Mouse (Mus musculus) megakaryocyte, embryonic 14.5 days (primary cell): ENCODE measurements around the gene Sost. TPM values are rescaled to one million over a fixed set of nuclear protein-coding genes. Genes with fewer than 3 reads are reported as not detected.

Experiments
- H3K27me3 ChIP-seq: replicated peaks from 2 replicates; pipeline ENCODE3; 2012; ENCODE audit warnings: inconsistent platforms
- H3K36me3 ChIP-seq: replicated peaks from 2 replicates; pipeline ENCODE3; 2012; ENCODE audit warnings: low read length, inconsistent platforms, mixed read lengths
- H3K4me1 ChIP-seq: 2 replicates; pipeline ENCODE4 v1.6.1; 2012; ENCODE audit warnings: inconsistent platforms
- H3K4me3 ChIP-seq: replicated peaks from 2 replicates; pipeline ENCODE3; 2012; ENCODE audit warnings: moderate library complexity, mild to moderate bottlenecking, inconsistent platforms
- H3K9me3 ChIP-seq: 2 replicates; pipeline ENCODE4 v1.6.1; 2012; ENCODE audit warnings: inconsistent platforms
- FLI1 ChIP-seq: IDR thresholded peaks from 2 replicates; pipeline ENCODE4 v1.6.1; 2012; ENCODE audit warnings: low read length, inconsistent platforms, mixed read lengths
- GATA1 ChIP-seq: IDR thresholded peaks from 3 replicates; pipeline ENCODE4 v1.6.1; 2012; ENCODE audit warnings: mixed read lengths, low read length, inconsistent platforms, borderline replicate concordance
- polyA plus RNA-seq: library from polyadenylated mRNA; stranded (reverse); fragments of >175 nt; gene quantifications from 2 replicates; pipeline ENCODE4 v1.2.3, GENCODE M21; 2012; ENCODE audit warnings: low replicate concordance; ENCODE audit not compliant: insufficient read depth

Sost gene
- not detected in 2 replicates for polyA plus RNA-seq

DNA sequence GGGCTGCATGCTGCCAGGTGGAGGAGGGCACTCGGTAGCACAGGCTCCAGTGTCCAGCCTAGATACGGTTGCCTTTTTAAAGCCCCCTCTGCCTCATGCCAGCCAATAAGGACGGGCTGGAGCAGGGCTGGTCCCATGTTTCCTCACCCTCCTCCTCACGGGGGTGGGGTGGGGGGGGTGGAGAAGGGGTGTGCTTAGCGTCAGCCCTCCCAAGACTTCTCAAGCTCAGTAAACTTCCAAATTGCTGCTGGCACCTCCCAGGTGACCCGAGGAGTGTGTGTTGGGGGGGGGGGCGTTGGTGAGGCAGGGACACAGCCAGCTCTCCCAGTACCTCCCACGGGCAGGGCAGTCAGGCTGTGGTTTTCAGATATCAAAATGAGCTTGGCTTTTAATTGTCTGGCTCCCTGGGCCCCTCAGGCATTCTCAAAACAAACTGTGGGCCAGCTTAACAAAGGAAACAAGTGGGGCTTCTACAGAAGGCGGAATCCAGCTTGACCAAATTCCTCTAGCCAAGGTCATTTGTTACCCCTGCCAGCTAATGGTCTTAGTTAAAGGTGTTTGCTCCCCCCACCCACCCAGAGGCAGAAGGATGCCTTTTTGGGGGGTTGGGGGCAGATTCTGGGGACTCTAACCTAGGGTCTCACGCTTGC lies at the start of gene Sost:
Gene Sost (minus strand): TSS at position 51 of the 650 bp plus-strand sequence.
- H3K9me3 ChIP-seq, result no peaks in the 10 kb centered on the region
- H3K36me3 ChIP-seq, result peaks cover 17% of the 10 kb centered on the region
- H3K4me1 ChIP-seq, result peaks cover 69% of the 10 kb centered on the region
- peaks cover 66% of the 10 kb centered on the region for H3K27me3 ChIP-seq
- no peak for TF ChIP-seq FLI1
- no peak for TF ChIP-seq GATA1
- H3K4me3 ChIP-seq, result peak within 1 kb of the TSS; percentile 48

- Histone ChIP-seq H3K4me3 (no peak overlapping the region), H3K36me3 (no peaks in the 10 kb centered on the region), H3K4me1 (no peaks in the 10 kb centered on the region), H3K9me3 (peaks cover 5% of the 10 kb centered on the region; the same call in 1 of the 2 replicates), H3K27me3 (peaks cover 75% of the 10 kb centered on the region)
- TF ChIP-seq GATA1 (no peak), FLI1 (no peak)
These were observed 49.3 kb upstream of the Sost start for GRCm38 (mm10) chr11:102016136-102016535.

GRCm38 (mm10) chr11:102015472-102015871 lies 48.7 kb upstream of the Sost start:
- no peak overlapping the region for H3K4me3 ChIP-seq
- TF ChIP-seq GATA1 (no peak), FLI1 (no peak)
- peaks cover 5% of the 10 kb centered on the region; the same call in 1 of the 2 replicates for H3K9me3 ChIP-seq
- peaks cover 75% of the 10 kb centered on the region for H3K27me3 ChIP-seq
- no peaks in the 10 kb centered on the region for H3K4me1 ChIP-seq
- H3K36me3 ChIP-seq, result no peaks in the 10 kb centered on the region

DNA sequence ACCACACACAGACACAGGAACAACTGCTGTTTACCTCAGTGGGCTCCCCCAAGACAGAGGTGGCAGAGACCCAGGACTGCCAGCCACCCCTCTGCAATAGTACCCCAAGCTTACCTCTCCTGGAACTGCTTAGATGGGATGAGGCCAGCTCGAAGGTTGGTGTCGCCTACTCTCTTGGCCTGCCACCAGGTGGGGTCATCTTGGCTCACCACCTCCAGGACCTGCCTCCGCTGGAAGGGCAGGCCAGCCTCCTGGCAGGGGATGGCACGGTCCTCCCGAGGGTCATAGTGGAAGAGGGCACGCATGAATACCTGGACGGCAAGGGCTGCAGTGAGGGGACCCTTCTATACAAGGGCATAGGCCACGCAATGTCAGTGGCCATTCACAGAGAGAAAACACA lies 46.4 kb upstream of the Sost start:
- Histone ChIP-seq H3K27me3 (peaks cover 76% of the 10 kb centered on the region), H3K4me1 (no peaks in the 10 kb centered on the region), H3K36me3 (no peaks in the 10 kb centered on the region), H3K4me3 (no peak overlapping the region), H3K9me3 (peaks cover 5% of the 10 kb centered on the region; the same call in 1 of the 2 replicates)
- no peak for TF ChIP-seq GATA1
- no peak for TF ChIP-seq FLI1

GRCm38 (mm10) chr11:102011510-102011909 lies 44.7 kb upstream of the Sost start:
- Histone ChIP-seq H3K36me3 (no peaks in the 10 kb centered on the region), H3K4me1 (no peaks in the 10 kb centered on the region), H3K4me3 (no peak overlapping the region), H3K9me3 (no peaks in the 10 kb centered on the region), H3K27me3 (peaks cover 77% of the 10 kb centered on the region)
- TF ChIP-seq GATA1 (no peak), FLI1 (no peak)

DNA sequence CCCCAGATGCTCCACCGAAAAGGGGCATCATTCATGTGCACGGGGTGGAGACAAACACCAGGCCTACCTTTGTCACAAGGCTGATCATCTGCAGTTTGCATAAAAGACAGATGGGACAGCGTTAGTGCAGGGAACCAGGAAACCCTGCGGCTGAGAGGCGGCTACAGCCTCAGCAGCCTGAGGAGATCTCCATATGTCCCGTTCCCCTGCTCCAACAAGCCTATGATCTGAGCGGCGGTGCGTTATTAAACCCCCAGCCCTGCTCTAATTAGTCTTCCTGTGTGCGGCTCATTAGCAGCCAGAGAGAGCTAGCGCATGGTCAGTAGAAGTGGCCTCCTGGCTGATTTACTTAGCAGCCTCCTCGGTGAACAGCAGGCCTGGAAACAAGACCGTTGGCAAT lies 43.3 kb upstream of the Sost start:
- Histone ChIP-seq H3K4me1 (no peaks in the 10 kb centered on the region), H3K4me3 (no peak overlapping the region), H3K9me3 (no peaks in the 10 kb centered on the region), H3K36me3 (no peaks in the 10 kb centered on the region), H3K27me3 (peaks cover 72% of the 10 kb centered on the region)
- TF ChIP-seq GATA1 (no peak), FLI1 (0 out of 2 replicates have a peak, but pooled peaks have one; percentile 8)

GRCm38 (mm10) chr11:102008954-102009637 lies 42.3 kb upstream of the Sost start:
- H3K36me3 ChIP-seq, result no peaks in the 10 kb centered on the region

DNA sequence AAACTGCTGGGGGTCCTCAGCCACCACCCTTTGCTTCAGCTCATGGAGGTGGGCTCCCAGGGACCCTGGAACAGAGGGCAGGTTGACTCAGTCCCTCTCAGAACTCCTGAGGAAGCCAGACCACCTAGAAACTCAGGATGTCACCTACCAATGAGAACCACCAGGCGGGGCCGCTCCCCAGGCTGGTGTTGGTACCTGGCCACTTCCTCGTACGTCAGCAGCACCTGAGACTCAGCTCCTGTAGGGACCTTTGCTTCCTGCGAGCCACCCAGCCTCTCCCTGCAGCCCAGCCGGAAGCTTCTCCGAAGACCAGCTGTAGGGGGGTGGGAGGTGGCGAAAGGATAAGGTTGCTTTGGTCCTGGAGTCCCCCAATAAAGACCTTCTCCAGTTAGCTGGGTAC lies 41.6 kb upstream of the Sost start:
- Histone ChIP-seq H3K27me3 (peaks cover 61% of the 10 kb centered on the region), H3K36me3 (no peaks in the 10 kb centered on the region), H3K4me3 (no peak overlapping the region), H3K9me3 (peaks cover 6% of the 10 kb centered on the region), H3K4me1 (no peaks in the 10 kb centered on the region)
- TF ChIP-seq FLI1 (no peak), GATA1 (no peak)

More at GRCm38 (mm10) chr11:102008954-102009637, 42.3 kb upstream of the Sost start:
- Histone ChIP-seq H3K4me3 (no peak overlapping the region), H3K4me1 (no peaks in the 10 kb centered on the region), H3K27me3 (peaks cover 67% of the 10 kb centered on the region), H3K9me3 (peaks cover 6% of the 10 kb centered on the region)
- TF ChIP-seq FLI1 (no peak), GATA1 (no peak)

- Histone ChIP-seq H3K27me3 (peaks cover 61% of the 10 kb centered on the region), H3K4me3 (no peak overlapping the region), H3K4me1 (no peaks in the 10 kb centered on the region), H3K36me3 (no peaks in the 10 kb centered on the region), H3K9me3 (peaks cover 6% of the 10 kb centered on the region)
- no peak for TF ChIP-seq GATA1
These were observed 39.9 kb upstream of the Sost start for GRCm38 (mm10) chr11:102006688-102007087.

DNA sequence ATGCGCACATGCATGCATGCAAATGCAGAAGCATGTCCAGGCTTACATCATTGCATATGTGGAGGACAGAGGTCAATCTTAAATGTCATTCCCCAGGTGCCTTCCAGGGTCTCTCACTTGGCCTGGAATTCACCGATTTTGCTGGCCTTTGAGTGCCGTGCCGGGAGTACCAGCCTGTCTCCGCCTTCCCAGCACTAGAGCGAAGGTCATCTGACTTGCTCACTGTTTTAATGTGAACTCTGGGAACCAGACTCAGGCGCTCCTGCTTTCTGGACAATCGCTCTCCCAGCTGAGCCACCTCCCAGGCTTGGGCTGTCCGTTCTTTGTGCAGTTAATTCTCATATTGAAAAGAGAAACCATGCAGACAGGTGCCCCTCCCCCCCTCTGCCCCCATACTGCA lies 39.5 kb upstream of the Sost start:
- Histone ChIP-seq H3K4me3 (no peak overlapping the region), H3K27me3 (peaks cover 63% of the 10 kb centered on the region), H3K9me3 (peaks cover 6% of the 10 kb centered on the region), H3K4me1 (no peaks in the 10 kb centered on the region), H3K36me3 (no peaks in the 10 kb centered on the region)
- TF ChIP-seq GATA1 (no peak), FLI1 (no peak)

GRCm38 (mm10) chr11:102004251-102004650 lies 37.4 kb upstream of the Sost start:
- TF ChIP-seq FLI1, result no peak
- TF ChIP-seq GATA1, result no peak
- Histone ChIP-seq H3K27me3 (peaks cover 61% of the 10 kb centered on the region), H3K4me1 (no peaks in the 10 kb centered on the region), H3K9me3 (peaks cover 6% of the 10 kb centered on the region), H3K36me3 (no peaks in the 10 kb centered on the region), H3K4me3 (no peak overlapping the region)
